Mouse (Mus musculus): ENCODE measurements around the gene Ldha.

- no peak for TF ChIP-seq CTCF (IDR thresholded peaks at IDR 0.05; ENCODE audit: control insufficient read depth, insufficient read depth, low read length)
- no peak for TF ChIP-seq POLR2A (IDR thresholded peaks at IDR 0.05; ENCODE audit: borderline replicate concordance, control insufficient read depth, low read depth, low read length)
These were observed 19.7 kb downstream of the Ldha start, which contains the start of gene Ldhc for GRCm38 (mm10) chr7:46860996-46861395.

Data from bone marrow, adult 2 months (tissue).